Mouse (Mus musculus) bone marrow, adult 2 months (tissue): ENCODE results near the gene Lypd4. TPM values are rescaled to one million over a fixed set of nuclear protein-coding genes. Genes with fewer than 3 reads are reported as not detected.
"Not testable (repeated sequence)": the region's sequence is repeated elsewhere in the genome, so short reads cannot be mapped to it uniquely, and the experiment has no call there.

Source experiments
- H3K27ac ChIP-seq: fragments of 200-500 bp; 2 replicates; pipeline ENCODE4 v1.5.1; 2012; ENCODE audit warnings: low read depth, mild to moderate bottlenecking, control low read depth, inconsistent platforms, low read length; ENCODE audit not compliant: control insufficient read depth, poor library complexity, insufficient read depth
- H3K4me1 ChIP-seq: fragments of 200-500 bp; 2 replicates; pipeline ENCODE4 v1.6.1; 2011; ENCODE audit warnings: low read length; ENCODE audit not compliant: control insufficient read depth, insufficient read depth
- H3K4me3 ChIP-seq: fragments of 200-500 bp; replicated peaks from 2 replicates; pipeline ENCODE3; 2011; ENCODE audit warnings: mild to moderate bottlenecking, low read depth, low read length, control low read depth; ENCODE audit not compliant: control insufficient read depth
- CTCF ChIP-seq: fragments of 200-500 bp; IDR thresholded peaks from 2 replicates; pipeline ENCODE4 v1.5.1; 2011; ENCODE audit warnings: low read length, control low read depth; ENCODE audit not compliant: control insufficient read depth, insufficient read depth
- POLR2A ChIP-seq: fragments of 200-500 bp; IDR thresholded peaks from 2 replicates; pipeline ENCODE4 v1.6.1; 2011; ENCODE audit warnings: low read depth, mild to moderate bottlenecking, control low read depth, low read length, borderline replicate concordance; ENCODE audit not compliant: control insufficient read depth
- WGBS: fragments of 180-500 bp; shearing (Covaris S2); methylation state at CpG from one replicate; pipeline ENCODE4 v1.1.7; 2018; 5-methylcytosine and 5-hydroxymethylcytosine counted together
- polyA plus RNA-seq: library from polyadenylated mRNA; stranded (reverse); fragments of >200 nt; gene quantifications from 2 replicates; pipeline ENCODE4 v1.2.4, GENCODE M21; 2011; ENCODE audit warnings: low replicate concordance; ENCODE audit not compliant: missing spikeins, insufficient read depth, insufficient read length

The Lypd4 gene
- polyA plus RNA-seq, 1 experiment: not detected

DNA sequence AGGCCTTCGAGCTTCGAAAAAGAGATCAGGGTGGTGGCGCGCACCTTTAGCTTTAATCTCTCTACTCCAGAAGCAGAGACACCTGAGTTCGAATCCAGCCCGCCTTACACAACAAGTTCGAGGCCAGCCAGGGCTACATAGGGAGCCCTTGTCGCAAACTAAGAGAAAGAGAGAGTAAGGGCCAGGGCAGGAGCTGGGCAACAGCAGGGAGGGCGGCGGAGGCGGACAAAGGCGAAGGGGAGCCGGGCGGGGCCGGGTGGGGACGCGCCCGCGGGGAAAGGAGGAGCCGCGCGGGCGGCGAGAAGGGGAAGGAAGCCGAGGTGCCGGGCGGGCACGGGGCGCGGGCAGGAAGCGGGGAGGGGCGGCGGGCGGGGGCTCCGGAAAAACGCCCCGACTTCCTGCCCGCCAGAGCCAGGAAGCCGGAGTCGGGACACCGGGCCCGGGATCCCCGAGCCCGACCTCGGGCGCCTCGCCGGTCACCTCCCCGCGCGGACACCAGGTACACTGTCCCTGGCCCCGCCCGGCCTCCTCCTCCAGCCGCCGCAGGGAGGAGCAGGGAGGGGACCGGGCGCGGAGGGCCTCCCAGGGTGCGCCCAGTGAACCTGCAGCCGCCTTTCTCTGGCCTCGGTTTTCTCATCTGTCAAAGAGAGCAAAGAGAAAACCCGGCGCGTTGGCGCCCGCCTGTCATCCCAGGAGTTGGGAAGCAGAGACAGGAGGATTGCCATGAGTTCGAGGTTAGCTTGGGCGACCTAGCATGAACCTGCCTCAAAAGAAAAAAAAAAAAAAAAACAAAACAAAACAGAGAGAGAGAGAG is 33.1 kb upstream of the Lypd4 start, which contains the start of gene Arhgef1:
Gene Arhgef1 (plus strand): TSS at position 283 of the 814 bp plus-strand sequence.
- WGBS: 2% methylated on average over 61 of the region's 68 CpGs
- H3K4me1 ChIP-seq: peaks cover 4% of the 10 kb centered on the region
- H3K27ac ChIP-seq: peak within 1 kb of the TSS; percentile 99
- TF ChIP-seq CTCF: no peak
- TF ChIP-seq POLR2A: peak; percentile 50; the same call in 1 of the 2 replicates
- H3K4me3 ChIP-seq: peak within 1 kb of the TSS; percentile 90

GRCm38 (mm10) chr7:24902264-24902629 is 32.5 kb upstream of the Lypd4 start:
- H3K27ac ChIP-seq: peak overlapping the region; percentile 90
- H3K4me1 ChIP-seq: peaks cover 4% of the 10 kb centered on the region
- H3K4me3 ChIP-seq: peak overlapping the region; percentile 69
- no peak for TF ChIP-seq POLR2A
- no peak for TF ChIP-seq CTCF
- WGBS: 13% methylated on average over 2 of the region's 2 CpGs

DNA sequence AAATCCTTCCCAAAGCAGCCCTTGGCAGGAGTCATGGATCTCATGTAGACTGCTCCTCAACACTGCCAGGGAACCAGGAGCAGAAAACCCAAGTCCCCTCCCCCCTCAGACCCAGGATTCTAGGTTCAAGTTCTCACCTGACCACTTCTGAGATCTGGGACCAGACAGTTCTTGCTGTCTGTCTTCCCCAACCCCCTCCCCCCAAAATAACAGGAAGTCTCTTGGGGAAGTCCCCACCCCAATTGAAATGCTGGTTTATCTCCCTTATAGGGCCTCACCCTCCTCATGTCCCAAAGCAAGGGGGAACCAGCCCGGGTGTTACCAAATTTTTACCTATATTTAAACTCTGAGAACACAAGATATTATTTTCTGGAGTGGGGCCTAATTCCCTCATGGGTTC is 32.1 kb upstream of the Lypd4 start:
- Histone ChIP-seq H3K4me1 (peaks cover 4% of the 10 kb centered on the region), H3K4me3 (peak overlapping the region; percentile 69), H3K27ac (peak overlapping the region; percentile 90)
- no peak for TF ChIP-seq CTCF
- TF ChIP-seq POLR2A: no peak
- WGBS: 2% methylated on average over 1 of the region's 1 CpGs

DNA sequence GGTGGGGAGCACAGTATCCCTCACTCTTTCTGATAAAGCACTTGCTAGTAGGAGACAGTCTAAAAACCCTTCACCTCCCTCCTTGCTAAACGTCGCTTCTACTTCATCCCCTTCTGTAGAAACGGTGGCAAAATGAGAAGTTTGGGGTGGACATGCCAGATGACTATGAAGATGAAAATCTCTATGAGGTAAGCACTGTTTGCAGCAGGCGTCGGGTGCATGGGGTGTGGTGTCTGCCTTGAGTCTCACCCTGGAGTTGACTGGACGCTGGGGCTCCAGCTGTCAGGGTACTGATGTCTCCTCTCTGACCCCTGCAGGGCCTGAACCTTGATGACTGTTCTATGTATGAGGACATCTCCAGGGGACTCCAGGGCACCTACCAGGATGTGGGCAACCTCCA is 31.4 kb upstream of the Lypd4 start:
- Histone ChIP-seq H3K4me1 (peaks cover 1% of the 10 kb centered on the region; the same call in 1 of the 2 replicates), H3K4me3 (peak overlapping the region; percentile 26), H3K27ac (peak overlapping the region; percentile 76)
- TF ChIP-seq CTCF (no peak), POLR2A (no peak)
- WGBS: 31% methylated on average over 6 of the region's 6 CpGs

- peak overlapping the region; percentile 64 for H3K4me3 ChIP-seq
- TF ChIP-seq POLR2A (no peak), CTCF (no peak)
- peaks cover 1% of the 10 kb centered on the region; the same call in 1 of the 2 replicates for H3K4me1 ChIP-seq
- peak overlapping the region; percentile 79 for H3K27ac ChIP-seq
- 71% methylated on average over 5 of the region's 5 CpGs for WGBS
These were observed 28.2 kb upstream of the Lypd4 start for GRCm38 (mm10) chr7:24897959-24898358.

GRCm38 (mm10) chr7:24897224-24897623 is 27.5 kb upstream of the Lypd4 start, which contains the start of gene Cd79a:
Gene Cd79a (plus strand): TSS chr7:24897381.
- H3K4me1 ChIP-seq: peaks cover 1% of the 10 kb centered on the region; the same call in 1 of the 2 replicates
- TF ChIP-seq CTCF (0 out of 2 replicates have a peak, but pooled peaks have one; percentile 4), POLR2A (peak; percentile 77)
- WGBS: 48% methylated on average over 12 of the region's 12 CpGs
- H3K27ac ChIP-seq: peak within 1 kb of the TSS; percentile 87
- H3K4me3 ChIP-seq: peak within 1 kb of the TSS; percentile 64

- Histone ChIP-seq H3K4me1 (peaks cover 1% of the 10 kb centered on the region; the same call in 1 of the 2 replicates), H3K27ac (peak overlapping the region; percentile 87)
These were observed 26.5 kb upstream of the Lypd4 start for GRCm38 (mm10) chr7:24896269-24896668.

DNA sequence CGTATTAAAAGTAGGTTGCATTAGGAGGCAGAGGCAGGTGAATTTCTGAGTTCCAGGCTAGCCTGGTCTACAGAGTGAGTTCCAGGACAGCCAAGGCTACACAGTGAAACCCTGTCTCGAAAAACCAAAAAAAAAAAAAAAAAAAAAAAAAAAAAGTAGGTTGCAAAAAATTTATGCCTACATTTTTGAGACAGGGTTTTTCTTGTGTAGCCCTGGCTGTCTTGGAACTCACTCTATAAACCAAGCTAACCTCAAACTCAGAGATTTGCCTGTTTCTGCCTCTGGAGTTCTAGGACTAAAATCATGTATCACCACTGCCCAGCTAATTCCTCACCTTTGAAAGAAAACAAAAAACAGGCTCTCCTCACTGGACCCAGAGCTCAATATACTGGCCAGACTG is 26.0 kb upstream of the Lypd4 start:
- H3K4me3 ChIP-seq, H3K4me1 ChIP-seq: not testable (repeated sequence)
- H3K27ac ChIP-seq: peak overlapping the region; percentile 87
- 77% methylated on average over 2 of the region's 2 CpGs for WGBS

More at GRCm38 (mm10) chr7:24896269-24896668, 26.5 kb upstream of the Lypd4 start:
- H3K4me3 ChIP-seq: no peak overlapping the region
- 72% methylated on average over 8 of the region's 8 CpGs for WGBS
- TF ChIP-seq CTCF (no peak), POLR2A (no peak)
